Mouse (Mus musculus) megakaryocyte, embryonic 14.5 days (primary cell): ENCODE results near the gene Piezo1.

ENCODE experiments used
- FLI1 ChIP-seq: IDR thresholded peaks from 2 replicates; pipeline ENCODE4 v1.6.1; 2012; ENCODE audit warnings: low read length, inconsistent platforms, mixed read lengths
- GATA1 ChIP-seq: IDR thresholded peaks from 3 replicates; pipeline ENCODE4 v1.6.1; 2012; ENCODE audit warnings: mixed read lengths, low read length, inconsistent platforms, borderline replicate concordance

DNA sequence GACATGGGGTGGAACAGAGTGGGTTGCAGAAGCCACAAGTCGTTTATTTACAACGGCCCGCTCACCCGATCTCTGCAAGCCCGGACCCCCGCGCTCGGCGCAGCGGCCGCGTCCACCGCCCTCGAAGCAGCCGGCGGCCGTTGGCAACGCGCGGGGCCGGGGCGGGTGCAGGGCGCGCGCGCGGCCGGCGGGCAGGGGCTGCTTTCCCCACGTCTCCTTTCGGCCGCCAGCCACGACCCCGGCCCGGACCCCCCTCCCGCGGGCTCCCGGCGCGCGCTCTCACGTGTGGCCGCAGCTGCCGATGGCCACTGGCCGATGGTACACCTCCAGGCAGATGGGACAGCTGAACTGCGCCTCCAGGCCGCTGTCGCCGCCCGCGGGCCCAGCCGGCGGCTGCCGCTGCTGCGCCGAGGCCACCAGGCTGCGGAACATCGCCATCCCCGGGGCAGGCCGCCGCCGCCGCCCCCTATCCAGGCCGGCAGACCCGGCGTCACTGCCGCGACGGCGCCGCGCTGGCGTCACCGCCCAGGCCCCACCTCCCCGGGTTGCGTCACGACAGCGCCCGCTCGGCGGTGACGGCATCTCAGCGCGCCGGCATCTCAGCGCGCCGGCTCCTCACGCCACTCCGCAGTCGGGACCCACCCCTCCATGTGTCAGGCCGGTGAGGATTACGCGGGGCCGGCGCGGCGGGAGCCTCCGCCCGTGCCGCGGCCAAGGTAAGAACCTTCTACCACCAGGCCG lies 75.4 kb downstream of the Piezo1 start, which contains the start of the genes Rnf166 and Ctu2:
- TF ChIP-seq GATA1 = no peak
- no peak for TF ChIP-seq FLI1
